Mouse (Mus musculus): ENCODE data around the gene St7.
A peak's percentile ranks its signal among the peaks of the same experiment; 100 is the strongest.

The St7 gene

GRCm38 (mm10) chr6:17828382-17828781, 135.6 kb downstream of the St7 start:
- DNase-seq, result peak; percentile 14

DNA sequence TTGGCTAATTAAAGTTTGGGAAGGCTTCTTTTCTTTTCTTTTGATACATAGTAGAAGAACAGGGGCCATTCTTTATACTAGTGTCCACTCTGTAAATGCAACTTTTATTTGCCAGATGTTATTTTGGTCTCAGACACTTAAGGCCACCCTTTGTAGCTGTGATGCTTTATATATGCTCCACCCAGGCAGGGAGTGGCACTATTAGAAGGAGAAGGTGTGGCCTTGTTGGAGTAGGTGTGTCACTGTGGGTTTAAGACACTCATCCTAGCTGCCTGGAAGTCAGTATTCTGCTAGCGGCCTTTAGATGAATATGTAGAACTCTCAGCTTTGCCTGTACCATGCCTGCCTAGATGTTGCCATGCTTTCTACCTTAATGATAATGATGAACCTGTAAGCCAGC, 137.2 kb downstream of the St7 start:
- DNase-seq, result no peak

DNA sequence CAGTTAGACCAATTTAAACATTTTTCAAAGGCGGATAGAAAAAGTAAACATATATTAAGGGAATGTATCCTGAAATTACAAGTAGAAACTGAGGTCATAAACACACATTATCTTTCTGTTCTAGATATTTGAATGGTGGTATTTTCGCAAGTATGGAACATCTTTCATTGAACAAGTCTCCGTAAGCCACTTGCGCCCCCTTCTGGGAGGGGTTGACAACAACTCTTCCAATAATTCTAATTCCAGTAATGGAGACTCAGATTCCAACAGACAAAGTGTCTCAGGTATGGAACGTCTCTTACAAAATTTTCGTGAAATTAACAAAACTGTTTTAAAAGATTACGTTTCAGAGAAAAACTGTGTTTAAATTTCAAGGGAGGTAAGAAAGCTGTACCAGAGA, 141.8 kb downstream of the St7 start:
- DNase-seq, result peak; percentile 83

GRCm38 (mm10) chr6:17835693-17836092, 143.0 kb downstream of the St7 start:
- DNase-seq, result no peak

GRCm38 (mm10) chr6:17837676-17838075, 144.9 kb downstream of the St7 start:
- no peak for DNase-seq

DNA sequence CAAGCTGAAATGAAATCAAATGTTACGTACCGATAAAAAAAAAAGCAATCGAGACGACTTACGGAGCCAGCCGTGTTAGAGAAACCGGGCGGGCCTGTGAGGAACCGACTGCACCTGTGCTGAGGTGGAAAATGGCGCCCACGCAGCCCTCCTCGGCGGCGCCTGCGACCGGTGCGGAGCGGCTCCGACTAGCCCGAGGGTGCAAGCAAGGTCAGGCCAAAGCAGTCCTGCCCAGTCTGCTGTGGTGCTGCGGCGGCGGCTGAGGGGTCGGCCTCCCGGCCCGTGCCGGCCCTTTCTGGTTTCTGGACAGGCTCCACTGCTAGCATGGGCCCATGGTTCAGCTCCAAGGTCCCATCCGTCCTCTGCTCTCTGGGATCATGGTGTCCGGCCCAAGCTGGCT, 147.7 kb downstream of the St7 start:
- no peak for DNase-seq

DNA sequence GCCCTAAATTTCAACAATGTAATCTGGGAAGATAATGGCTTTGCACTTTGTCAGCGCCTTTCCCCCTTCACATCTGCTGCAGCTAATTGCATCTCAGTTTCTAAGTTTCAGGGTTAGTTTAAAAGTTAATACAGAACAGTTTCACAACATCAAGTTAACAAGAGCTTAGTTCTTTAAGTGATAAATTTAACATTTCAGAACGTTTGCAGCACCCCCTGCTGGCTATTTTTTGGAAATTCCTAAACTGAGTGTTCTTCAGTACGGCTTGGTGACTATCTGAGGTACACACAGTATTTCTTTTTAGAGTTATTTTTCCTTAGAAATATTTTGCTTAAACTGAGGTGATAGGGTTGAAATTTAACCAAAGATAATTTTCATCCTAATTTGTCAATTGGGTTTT, 150.0 kb downstream of the St7 start:
- peak; percentile 56 for DNase-seq

DNA sequence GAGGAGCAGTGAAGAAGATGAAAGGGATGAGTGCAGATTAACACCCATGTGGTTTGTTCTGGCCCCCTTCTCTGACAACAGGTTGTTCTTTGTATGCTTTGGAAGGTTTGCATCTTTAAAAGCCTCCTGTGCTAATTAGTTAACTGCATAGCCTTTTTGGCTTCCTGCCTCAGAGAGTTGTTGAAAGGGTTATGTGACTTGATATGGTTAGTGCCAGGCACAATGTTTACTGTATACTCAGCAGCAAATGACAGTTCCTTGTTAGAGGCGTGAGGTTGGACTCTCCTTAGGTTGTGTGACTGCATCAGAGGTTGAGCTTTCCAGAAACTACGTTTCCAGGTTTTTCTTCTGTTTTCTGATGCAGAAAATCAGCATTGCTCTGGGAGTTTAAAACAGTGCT, 158.6 kb downstream of the St7 start:
- no peak for DNase-seq

- no peak for DNase-seq
These were observed 161.0 kb downstream of the St7 start for GRCm38 (mm10) chr6:17853587-17854274.

DNA sequence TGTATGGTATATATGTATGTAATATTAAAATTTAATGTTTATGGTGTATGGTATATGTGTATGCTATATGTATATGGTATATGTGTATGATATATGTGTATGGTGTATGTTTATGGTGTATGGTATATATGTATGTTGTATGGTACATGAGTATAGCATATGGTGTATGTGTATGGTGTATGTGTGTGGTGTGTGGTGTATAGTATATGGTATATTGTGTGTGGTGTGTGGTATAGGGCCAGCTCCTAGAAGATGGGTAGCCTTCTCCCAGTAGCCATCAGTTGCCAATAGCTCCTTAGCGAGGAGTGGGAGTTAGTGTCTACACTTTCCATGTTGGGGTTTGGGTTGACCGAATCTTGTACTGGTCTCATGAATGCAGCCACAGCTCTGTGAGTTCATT, 162.9 kb downstream of the St7 start:
- no peak for DNase-seq

DNA sequence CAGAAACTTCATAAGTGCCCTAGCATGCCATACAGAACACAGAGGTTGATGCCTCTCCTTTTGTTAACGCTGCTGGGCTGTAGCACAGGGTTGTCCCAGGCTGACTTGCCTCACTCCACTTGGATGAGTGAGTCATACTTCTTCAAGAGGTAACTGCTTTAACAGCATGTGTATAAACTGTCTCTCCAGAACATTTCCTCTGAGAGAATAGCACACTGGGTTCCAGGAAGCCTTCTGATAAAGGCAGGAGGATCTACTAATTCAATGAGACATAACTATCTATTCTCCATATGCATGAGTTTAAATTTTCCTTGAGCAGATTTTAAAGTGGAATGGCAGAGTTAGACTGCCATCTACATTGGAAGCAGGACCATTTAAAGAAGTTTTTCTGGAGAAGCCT, 166.8 kb downstream of the St7 start:
- no peak for DNase-seq

- no peak for DNase-seq
These were observed 167.7 kb downstream of the St7 start for GRCm38 (mm10) chr6:17860463-17860862.

GRCm38 (mm10) chr6:17867796-17868195, 175.1 kb downstream of the St7 start:
- DNase-seq, result no peak

GRCm38 (mm10) chr6:17871831-17872372, 179.2 kb downstream of the St7 start:
- DNase-seq, result no peak

DNA sequence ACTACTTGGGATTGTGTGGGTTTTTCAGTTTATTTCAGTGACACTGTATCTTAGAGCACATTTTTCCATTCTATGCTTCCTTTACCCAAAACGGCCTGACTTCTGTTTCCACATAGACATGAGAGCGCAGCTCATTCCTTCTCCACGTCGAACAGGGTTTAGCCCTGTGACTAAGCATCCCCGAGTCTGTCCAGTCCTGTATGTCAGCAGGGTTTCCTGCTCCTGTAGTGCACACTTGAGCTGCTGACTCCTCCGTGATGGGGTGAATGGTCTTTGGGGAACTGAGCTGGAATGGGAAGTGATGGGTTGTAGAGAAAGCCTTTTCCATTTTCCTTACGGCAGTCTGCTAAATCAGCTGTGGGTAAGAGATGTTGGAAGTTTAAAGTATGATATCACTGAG, 182.9 kb downstream of the St7 start:
- no peak for DNase-seq

GRCm38 (mm10) chr6:17876023-17876613, 183.4 kb downstream of the St7 start:
- no peak for DNase-seq

GRCm38 (mm10) chr6:17876670-17877179, 184.0 kb downstream of the St7 start:
- DNase-seq, result no peak

- DNase-seq, result no peak
These were observed 190.2 kb downstream of the St7 start for GRCm38 (mm10) chr6:17882943-17883342.

GRCm38 (mm10) chr6:17887765-17888164, 195.0 kb downstream of the St7 start:
- DNase-seq, result no peak

GRCm38 (mm10) chr6:17895562-17895961, 202.8 kb downstream of the St7 start:
- DNase-seq, result no peak

DNA sequence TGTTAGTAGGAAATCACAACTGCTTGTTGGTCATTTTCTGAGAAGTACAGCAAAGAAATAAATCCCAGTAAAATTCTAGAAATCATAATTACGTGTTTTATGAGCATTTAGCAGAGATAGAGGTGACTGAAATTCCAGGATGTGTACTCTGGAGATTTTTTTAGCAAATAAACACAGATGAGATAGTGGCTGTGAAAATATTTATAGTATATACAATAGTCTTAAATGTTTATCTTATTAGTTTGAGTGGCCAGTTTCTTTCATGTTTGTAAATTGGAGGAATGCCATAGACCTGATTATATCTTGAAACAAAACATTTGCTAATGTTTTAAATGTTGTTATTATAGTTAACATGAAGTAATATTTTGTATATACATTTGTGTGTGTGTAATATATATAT, 205.8 kb downstream of the St7 start:
- no peak for DNase-seq

DNA sequence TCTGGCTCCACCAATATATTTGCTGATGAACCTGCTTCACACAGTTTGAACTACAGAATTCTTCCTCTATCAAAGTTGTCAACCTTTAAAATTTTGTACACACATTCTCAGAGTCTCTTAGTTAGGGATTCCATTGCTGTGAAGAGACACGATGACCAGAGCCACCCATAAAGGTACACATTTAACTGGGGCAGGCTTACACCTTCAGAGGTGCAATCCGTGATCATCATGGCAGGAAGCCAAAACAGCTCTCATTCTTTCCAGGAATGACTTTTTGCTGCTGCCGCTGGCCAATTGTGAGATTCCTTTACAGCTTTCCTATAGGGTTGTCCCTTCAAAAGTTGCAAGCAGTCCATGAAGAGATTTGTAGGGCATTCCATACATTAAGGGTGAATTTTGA, 210.6 kb downstream of the St7 start:
- DNase-seq, result no peak

DNA sequence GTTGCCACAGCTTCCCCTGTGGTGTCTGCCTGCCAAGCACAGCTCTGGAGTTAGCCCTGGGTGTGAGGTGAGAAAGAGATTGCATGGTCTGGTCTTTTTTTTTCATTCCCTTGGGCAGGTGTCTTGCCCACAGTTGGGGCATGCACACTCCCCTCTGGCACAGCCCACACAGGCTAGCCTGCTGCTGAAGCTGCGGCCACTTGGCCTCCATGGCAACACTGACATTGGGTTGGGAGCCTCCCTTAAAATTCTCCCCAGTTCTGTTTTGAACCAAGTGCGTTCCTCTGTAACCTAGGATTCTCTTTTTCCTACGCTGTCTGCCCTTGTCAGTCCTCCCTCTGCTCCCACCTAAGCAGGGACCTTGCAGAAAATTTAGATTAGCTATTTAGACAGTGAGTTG, 213.0 kb downstream of the St7 start:
- no peak for DNase-seq

DNA sequence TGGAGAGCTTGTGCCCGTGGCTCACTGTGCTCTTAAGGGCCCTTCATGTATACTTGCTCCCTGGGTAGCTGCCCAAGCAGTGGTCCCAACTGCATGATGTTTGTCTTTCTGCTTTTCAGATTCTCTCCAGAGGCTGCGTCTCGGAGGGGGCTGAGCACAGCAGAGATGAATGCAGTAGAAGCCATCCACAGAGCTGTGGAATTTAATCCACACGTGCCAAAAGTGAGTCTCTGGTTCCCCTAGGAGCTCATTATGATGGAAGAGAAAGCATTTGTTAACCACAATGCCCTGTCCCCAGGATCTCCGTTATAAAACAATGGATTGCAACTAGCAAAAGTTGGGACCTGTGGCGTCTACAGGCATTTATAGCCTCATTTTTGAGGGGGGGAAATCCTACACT, 213.6 kb downstream of the St7 start:
- DNase-seq, result no peak

- no peak for DNase-seq
These were observed 219.6 kb downstream of the St7 start for GRCm38 (mm10) chr6:17912312-17912711.

Data from thymus, postnatal 4 days (tissue).